Mouse (Mus musculus) myocyte (in vitro differentiated cells): ENCODE results near the gene Ccdc157. TPM values are rescaled to one million over a fixed set of nuclear protein-coding genes. Genes with fewer than 3 reads are reported as not detected.

Source experiments
- H3K27me3 ChIP-seq: one replicate; pipeline ENCODE4 v1.6.1; 2011; ENCODE audit not compliant: control insufficient read depth, insufficient read depth, insufficient read length
- H3K36me3 ChIP-seq: one replicate; pipeline ENCODE4 v1.6.1; 2011; ENCODE audit not compliant: control insufficient read depth, insufficient read depth
- H3K4me2 ChIP-seq: one replicate; pipeline ENCODE4 v1.6.1; 2011; ENCODE audit warnings: low read depth, control low read depth
- H3K4me3 ChIP-seq: one replicate; pipeline ENCODE4 v1.5.1; 2011; ENCODE audit warnings: mild to moderate bottlenecking, control low read depth, moderate library complexity
- H3K79me2 ChIP-seq: one replicate; pipeline ENCODE4 v1.6.1; 2011; ENCODE audit not compliant: control insufficient read depth, insufficient read depth
- H3ac ChIP-seq: one replicate; pipeline ENCODE4 v1.6.1; 2011; ENCODE audit not compliant: control insufficient read depth, insufficient read length
- CEBPB ChIP-seq: IDR thresholded peaks from 2 replicates; pipeline ENCODE4 v1.6.1; 2011; ENCODE audit warnings: mild to moderate bottlenecking, moderate library complexity; ENCODE audit not compliant: poor library complexity, insufficient read depth, severe bottlenecking
- E2F4 ChIP-seq: IDR thresholded peaks from one replicate; pipeline ENCODE4 v1.6.1; 2011; ENCODE audit warnings: mild to moderate bottlenecking, control low read depth, moderate library complexity; ENCODE audit not compliant: insufficient read depth
- MAX ChIP-seq: IDR thresholded peaks from one replicate; pipeline ENCODE4 v1.6.1; 2011; ENCODE audit warnings: low read depth, mild to moderate bottlenecking, control low read depth
- MYOD1 ChIP-seq, 3 experiments: IDR thresholded peaks; one replicate each; pipeline ENCODE4 v1.6.1; 2011; ENCODE audit warnings: control low read depth in 2 of 3, low read depth in 2 of 3, mild to moderate bottlenecking in 2 of 3, moderate library complexity in 1 of 3; ENCODE audit not compliant: insufficient read length in 2 of 3, control insufficient read depth in 1 of 3
- MYOG ChIP-seq, 3 experiments: IDR thresholded peaks; one replicate each; pipeline ENCODE4 v1.6.1; 2011; ENCODE audit warnings: control low read depth in 2 of 3, low read depth in 2 of 3, mild to moderate bottlenecking in 2 of 3; ENCODE audit not compliant: insufficient read length in 2 of 3, control insufficient read depth in 1 of 3, insufficient read depth in 1 of 3
- POLR2A ChIP-seq: IDR thresholded peaks from one replicate; pipeline ENCODE4 v1.6.1; 2011; ENCODE audit warnings: low read depth, mild to moderate bottlenecking, control low read depth, moderate library complexity; ENCODE audit not compliant: insufficient read length
- POLR2AphosphoS2 ChIP-seq: IDR thresholded peaks from one replicate; pipeline ENCODE4 v1.6.1; 2011; ENCODE audit warnings: low read depth, control low read depth; ENCODE audit not compliant: insufficient read length
- REST ChIP-seq: IDR thresholded peaks from one replicate; pipeline ENCODE4 v1.6.1; 2011; ENCODE audit warnings: mild to moderate bottlenecking, control low read depth, moderate library complexity; ENCODE audit not compliant: insufficient read depth, insufficient read length
- SRF ChIP-seq: IDR thresholded peaks from one replicate; pipeline ENCODE4 v1.6.1; 2011; ENCODE audit warnings: low read depth; ENCODE audit not compliant: control insufficient read depth, insufficient read length
- TCF12 ChIP-seq: IDR thresholded peaks from one replicate; pipeline ENCODE4 v1.6.1; 2011; ENCODE audit warnings: mild to moderate bottlenecking, control low read depth; ENCODE audit not compliant: poor library complexity, insufficient read depth, severe bottlenecking
- TCF3 ChIP-seq: IDR thresholded peaks from one replicate; pipeline ENCODE4 v1.6.1; 2011; ENCODE audit warnings: low read depth, control low read depth; ENCODE audit not compliant: insufficient read length
- USF1 ChIP-seq: IDR thresholded peaks from one replicate; pipeline ENCODE4 v1.6.1; 2011; ENCODE audit warnings: low read depth, mild to moderate bottlenecking, control low read depth, moderate library complexity
- polyA plus RNA-seq: library from polyadenylated mRNA; unstranded; fragments of >200 nt; fragmentation: generic; extraction: Trizol; gene quantifications from one replicate; pipeline ENCODE4 v1.2.1, GENCODE M21; 2012; ENCODE audit warnings: missing spikeins

The Ccdc157 gene
- polyA plus RNA-seq, 1 experiment = 5.6 TPM

DNA sequence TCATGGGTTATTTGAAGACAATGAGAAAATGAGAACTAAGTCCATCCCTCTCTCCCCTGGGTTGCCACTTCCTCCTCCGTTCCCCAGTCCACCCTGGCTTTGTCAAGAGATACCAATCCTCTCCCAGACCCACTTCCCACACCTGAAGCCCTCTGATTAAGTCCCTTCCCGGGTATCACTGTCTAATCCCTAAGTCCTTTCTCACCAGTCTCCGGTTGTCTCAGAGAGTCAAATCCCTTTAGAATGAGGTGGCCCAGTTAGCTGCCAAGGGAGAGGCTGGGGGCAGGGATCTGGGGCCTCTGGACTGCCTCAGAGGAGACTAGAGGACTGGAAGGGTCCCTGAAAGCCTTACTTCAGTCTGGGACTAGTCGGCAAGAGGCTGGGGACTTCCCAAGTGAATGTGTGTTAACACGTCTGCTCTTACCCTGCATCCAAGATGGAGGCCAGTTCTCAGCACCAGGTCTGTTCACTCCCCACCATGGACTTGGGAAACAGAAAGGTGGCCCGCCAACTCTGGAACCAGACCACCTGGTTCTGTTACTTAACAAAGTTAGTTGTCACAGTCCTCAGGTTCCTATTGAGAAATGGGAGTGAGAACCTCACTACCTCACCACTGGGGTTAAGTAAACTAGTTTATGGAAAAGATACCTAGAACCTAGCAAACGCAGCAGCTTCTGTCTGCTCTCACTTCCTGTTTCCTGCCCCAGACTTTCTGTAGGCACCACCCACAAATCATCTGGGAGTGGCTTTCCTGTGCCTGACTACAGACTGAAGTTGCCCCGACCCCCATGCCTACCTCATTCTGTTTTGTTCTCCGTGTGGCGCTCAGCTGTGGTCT, 37.1 kb downstream of the Ccdc157 start, which contains the start of gene Sec14l2:
Gene Sec14l2 (minus strand): TSS at position 674 of the 838 bp plus-strand sequence.
- TF ChIP-seq USF1 = no peak
- no peak for TF ChIP-seq E2F4
- TF ChIP-seq POLR2A = no peak
- TF ChIP-seq POLR2AphosphoS2 = no peak
- TF ChIP-seq MAX = no peak
- no peak for TF ChIP-seq SRF
- TF ChIP-seq MYOG (IDR thresholded peaks at IDR 0.05; ENCODE audit: control insufficient read depth in 1 of 3, insufficient read depth in 1 of 3, insufficient read length in 2 of 3, low read depth in 2 of 3) = no peak
- TF ChIP-seq REST = no peak
- no peak for TF ChIP-seq TCF3
- TF ChIP-seq TCF12 = no peak
- TF ChIP-seq CEBPB = no peak
- no peak for TF ChIP-seq MYOD1 (IDR thresholded peaks at IDR 0.05; ENCODE audit: control insufficient read depth in 1 of 3, insufficient read length in 2 of 3, low read depth in 2 of 3)
- Histone ChIP-seq H3K79me2 (no peaks in the 10 kb centered on the region), H3ac (no peak within 1 kb of the TSS), H3K4me2 (no peak within 1 kb of the TSS), H3K27me3 (no peaks in the 10 kb centered on the region), H3K4me3 (no peak within 1 kb of the TSS), H3K36me3 (no peaks in the 10 kb centered on the region)

DNA sequence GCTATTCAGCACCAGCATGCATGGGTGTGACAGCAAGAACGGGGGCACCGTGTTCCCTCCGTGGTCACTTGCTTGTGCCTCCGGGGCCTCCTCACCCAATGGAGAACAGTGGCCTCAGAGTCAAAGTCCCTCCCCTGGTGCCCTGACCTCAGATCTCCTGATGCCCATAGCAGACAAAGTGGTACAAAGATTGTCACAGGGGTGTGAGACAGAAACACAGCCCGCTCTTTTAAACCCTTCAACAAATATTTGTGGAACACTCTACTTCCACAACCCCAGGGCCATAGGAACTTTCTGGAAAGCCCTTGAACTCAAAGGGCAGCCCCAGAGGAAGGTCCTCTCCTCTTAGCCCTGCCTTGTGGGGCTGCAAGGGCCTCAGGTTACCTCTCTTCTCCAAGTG, 37.9 kb downstream of the Ccdc157 start:
- no peaks in the 10 kb centered on the region for H3K36me3 ChIP-seq
- no peaks in the 10 kb centered on the region for H3K79me2 ChIP-seq
- no peak overlapping the region for H3K4me2 ChIP-seq
- no peak overlapping the region for H3K4me3 ChIP-seq
- H3K27me3 ChIP-seq = no peaks in the 10 kb centered on the region
- TF ChIP-seq E2F4 (no peak), POLR2A (no peak), MAX (no peak)
- H3ac ChIP-seq = no peak overlapping the region

DNA sequence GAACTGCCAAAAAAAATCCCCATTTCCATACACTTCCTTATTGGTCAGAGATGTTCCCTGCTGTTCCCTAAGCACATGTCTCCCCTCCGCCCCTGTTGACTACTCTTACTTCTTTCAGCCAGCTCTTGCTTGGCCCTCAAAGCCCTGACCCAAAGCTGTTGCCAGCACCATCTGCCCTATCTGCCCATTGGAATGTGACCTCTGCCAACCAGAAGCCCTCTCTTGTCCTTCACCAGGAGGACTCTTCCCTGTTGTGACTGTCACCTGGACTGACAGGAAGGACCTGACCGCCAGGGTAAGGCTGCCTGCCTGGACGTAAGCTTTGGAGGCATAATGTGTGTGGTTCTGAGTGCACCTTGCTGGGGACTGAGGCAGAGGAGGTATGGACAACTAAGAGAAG, 38.4 kb downstream of the Ccdc157 start:
- H3K4me3 ChIP-seq = no peak overlapping the region
- H3K4me2 ChIP-seq = no peak overlapping the region
- TF ChIP-seq POLR2A (no peak), SRF (no peak), TCF3 (no peak), MAX (no peak), TCF12 (no peak), POLR2AphosphoS2 (no peak)
- H3K79me2 ChIP-seq = no peaks in the 10 kb centered on the region
- no peaks in the 10 kb centered on the region for H3K36me3 ChIP-seq
- H3K27me3 ChIP-seq = no peaks in the 10 kb centered on the region
- H3ac ChIP-seq = no peak overlapping the region

DNA sequence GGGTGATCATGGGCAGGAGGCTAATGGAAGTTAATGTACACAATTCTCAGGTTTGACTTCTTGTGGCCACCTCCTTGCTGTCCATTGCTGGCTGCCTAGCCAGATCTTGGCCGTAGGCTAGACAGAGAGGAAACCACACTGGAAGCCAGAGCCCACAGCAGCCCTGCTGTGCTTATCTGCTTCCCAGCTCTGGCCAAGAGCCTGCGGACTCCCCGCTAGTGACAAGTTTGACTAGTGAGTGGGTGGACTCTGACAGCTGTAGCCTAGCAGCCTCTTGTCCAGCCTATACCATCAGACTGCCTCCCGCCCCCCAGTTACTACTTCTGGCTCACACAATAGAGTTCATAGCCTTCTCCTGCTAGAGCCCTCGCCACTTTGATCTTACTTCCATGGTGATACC, 40.5 kb downstream of the Ccdc157 start:
- H3K4me2 ChIP-seq = peak overlapping the region; percentile 4

DNA sequence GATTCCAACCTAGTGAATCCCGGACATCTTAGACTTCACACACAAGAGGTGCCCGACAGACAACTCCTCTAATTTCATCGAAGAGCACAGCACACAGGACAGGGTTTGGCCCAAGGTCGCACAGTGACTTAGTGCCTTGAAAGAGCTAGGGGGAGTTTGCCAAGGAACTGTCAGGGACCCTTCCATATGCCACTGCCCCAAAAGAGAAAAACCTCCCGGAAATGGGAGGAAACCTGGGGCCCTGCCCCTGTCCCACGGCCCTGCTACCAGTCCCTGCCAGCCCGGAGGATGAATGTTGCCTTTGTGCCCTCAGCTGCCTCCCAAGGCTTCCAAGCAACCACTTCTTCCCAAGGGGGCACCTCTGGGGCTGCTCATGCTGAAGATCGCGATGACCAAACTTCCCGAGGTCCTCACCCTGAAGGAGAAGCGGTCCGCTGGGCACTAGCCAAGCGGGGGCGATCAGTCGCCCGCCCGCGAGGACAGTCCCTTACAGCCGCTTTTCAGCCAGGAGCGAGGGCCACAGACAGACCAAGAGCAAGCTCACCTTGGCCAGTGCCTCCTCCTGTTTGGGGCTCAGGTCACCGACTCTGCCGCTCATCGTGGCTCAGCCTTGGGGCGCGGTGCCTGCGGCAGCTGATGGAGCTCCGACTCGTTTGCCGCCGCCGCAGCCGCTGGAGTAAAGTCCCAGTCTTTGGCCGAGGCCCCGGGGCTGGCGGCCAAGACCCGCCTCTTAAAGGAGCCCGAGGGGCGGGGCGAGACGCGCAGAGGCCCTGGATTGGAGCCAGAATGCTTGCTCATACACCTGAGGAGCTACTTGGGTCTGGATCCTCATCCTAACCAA, 41.8 kb downstream of the Ccdc157 start:
- Histone ChIP-seq H3K36me3 (no peaks in the 10 kb centered on the region), H3K79me2 (no peaks in the 10 kb centered on the region), H3ac (peak overlapping the region; percentile 3), H3K27me3 (no peaks in the 10 kb centered on the region), H3K4me3 (peak overlapping the region; percentile 48), H3K4me2 (peak overlapping the region; percentile 96)
- TF ChIP-seq POLR2AphosphoS2 (peak; percentile 69), TCF12 (no peak), USF1 (no peak), MYOG (IDR thresholded peaks at IDR 0.05; ENCODE audit: control insufficient read depth in 1 of 3, insufficient read depth in 1 of 3, insufficient read length in 2 of 3, low read depth in 2 of 3) (no peak), SRF (no peak), CEBPB (no peak), TCF3 (no peak), REST (no peak), E2F4 (no peak), MAX (no peak), POLR2A (peak; percentile 84), MYOD1 (IDR thresholded peaks at IDR 0.05; ENCODE audit: control insufficient read depth in 1 of 3, insufficient read length in 2 of 3, low read depth in 2 of 3) (peak in 1 of 3 experiments; percentile 57)

More for the DNA sequence above, 40.5 kb downstream of the Ccdc157 start:
- Histone ChIP-seq H3K36me3 (no peaks in the 10 kb centered on the region), H3K4me3 (no peak overlapping the region), H3K27me3 (no peaks in the 10 kb centered on the region), H3ac (no peak overlapping the region), H3K79me2 (no peaks in the 10 kb centered on the region)
- TF ChIP-seq SRF = no peak
- TF ChIP-seq REST = no peak
- peak in 2 of 3 experiments; percentile 71 to 84 for TF ChIP-seq MYOD1 (IDR thresholded peaks at IDR 0.05; ENCODE audit: control insufficient read depth in 1 of 3, insufficient read length in 2 of 3, low read depth in 2 of 3)
- peak in 1 of 3 experiments; percentile 39 for TF ChIP-seq MYOG (IDR thresholded peaks at IDR 0.05; ENCODE audit: control insufficient read depth in 1 of 3, insufficient read depth in 1 of 3, insufficient read length in 2 of 3, low read depth in 2 of 3)
- no peak for TF ChIP-seq MAX
- TF ChIP-seq USF1 = no peak
